Mouse (Mus musculus) activated CD4-positive, CD25-positive, alpha-beta regulatory T cell, adult 4 months (primary cell): ENCODE results near the gene Apln. TPM values are rescaled to one million over a fixed set of nuclear protein-coding genes. Genes with fewer than 3 reads are reported as not detected.
A peak's percentile ranks its signal among the peaks of the same experiment; 100 is the strongest.

Experiments
- ATAC-seq: one replicate; pipeline ENCODE4 v1.8.0; 2017
- polyA plus RNA-seq, 2 experiments: library from polyadenylated mRNA; unstranded; fragments of 100-300 nt; shearing (Covaris generic); gene quantifications; one replicate each; pipeline ENCODE4 v1.2.1; 2017

The Apln gene
- polyA plus RNA-seq, 2 experiments from 2014 or later = 0.21 to 0.57 TPM

DNA sequence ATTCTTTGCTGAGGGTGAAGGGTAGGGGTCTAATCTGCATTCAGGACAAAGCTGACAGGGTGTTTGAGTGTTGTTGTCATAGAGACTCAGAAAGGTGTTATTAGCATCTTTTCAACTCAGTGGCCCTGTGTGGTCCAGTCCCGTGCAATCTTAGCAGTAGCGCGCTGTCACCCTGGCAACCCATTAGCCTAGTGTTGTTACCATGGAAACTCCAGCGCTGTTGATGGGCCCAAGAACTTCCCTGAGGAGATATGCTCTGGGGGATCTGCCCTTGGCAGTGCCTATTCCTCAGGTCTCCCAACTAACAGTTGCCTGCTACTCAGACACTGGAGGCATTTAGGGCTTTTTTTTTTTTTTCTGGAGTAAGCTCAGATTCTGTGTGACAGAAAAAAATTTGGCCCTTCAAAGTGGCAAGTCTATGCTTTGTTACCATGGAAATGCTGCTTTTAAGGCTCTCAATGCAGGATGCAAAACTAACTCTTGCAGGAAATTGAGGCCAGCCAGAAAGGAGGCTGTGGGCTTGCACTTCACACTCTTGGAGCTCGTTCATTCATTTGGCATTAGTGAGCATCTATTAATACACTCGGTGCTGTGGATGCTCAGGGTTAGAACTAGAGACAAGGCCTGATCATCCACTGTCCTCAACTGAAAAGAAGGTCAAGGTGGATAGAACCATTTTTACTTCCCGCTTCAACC lies 17.6 kb downstream of the Apln start:
- no peak for ATAC-seq

DNA sequence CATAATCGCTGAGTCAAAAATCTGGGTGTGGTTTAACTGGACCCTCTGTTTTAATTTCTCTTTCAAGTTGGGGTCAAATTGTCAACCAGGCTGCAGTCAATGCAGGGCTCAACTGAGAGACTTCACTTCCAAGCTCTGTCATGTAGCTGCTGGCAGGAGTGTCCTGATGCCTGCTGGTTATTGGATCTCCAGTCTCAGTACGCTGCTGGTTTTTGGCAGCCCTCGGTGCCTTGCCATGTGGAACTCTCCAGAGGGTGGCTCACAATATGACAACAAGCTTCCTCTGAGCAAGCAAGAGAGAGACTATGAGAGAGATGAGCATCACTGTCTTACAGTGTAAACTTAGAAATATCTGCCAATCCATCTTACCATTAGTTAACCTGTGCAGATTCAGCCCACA lies 23.0 kb downstream of the Apln start:
- ATAC-seq = no peak

DNA sequence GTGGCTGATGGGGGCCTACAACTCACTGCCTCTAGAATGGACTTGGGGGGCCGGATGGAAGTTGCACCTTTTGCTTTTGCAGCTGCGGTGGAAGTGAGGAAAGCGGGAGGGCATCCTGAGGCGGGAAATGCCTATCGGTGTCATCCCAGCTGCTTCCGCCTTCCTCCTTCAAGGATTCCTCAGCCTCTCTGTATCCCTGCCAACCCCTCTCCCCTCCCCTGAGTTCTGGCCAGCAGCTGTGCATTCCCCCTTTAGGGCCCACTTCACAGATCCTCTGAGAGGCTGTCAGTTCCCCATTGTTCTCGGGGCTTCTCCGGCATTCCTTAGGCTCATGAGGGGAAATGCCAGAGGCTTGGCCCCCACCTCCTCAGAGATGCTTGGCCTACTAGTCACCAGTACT lies 28.6 kb downstream of the Apln start:
- ATAC-seq = no peak

DNA sequence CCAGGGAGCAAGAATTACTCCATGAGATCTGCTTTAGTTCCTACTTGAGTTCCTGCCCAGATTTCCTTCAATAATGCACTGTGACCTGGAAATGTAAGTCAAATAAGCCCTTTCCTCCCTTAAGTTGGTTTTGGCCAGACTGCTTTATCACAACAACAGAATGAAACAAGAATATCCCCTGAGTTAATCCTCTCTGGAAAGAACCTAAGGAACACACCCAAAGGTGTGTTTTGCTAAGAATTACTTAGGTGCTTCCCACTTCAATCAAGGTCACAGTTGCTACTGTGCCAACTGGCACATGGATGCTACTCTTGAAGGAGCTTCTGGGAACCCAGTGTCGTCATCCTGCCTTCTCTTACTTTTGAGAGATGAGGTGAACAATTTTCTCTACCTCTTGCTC lies 29.9 kb downstream of the Apln start:
- ATAC-seq = no peak

DNA sequence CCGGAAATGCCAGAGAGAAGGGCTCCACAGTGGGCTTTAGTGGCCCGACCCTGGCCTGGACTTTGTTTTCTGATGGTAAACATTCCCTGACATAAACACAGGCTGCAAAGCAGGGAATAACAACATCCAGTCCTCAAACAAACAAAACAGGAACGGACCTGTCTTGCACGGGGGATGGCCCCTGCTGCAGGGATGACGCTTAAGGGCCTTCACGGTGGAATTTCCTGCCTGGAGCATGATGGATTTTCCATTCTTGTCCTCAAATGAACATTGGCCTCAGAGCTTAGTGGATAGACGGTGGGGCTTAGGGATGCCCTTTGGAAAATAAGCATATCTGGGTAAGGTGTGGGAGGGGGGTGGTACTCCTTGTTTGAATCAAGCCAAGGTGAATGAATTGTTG lies 33.5 kb downstream of the Apln start:
- ATAC-seq = no peak

DNA sequence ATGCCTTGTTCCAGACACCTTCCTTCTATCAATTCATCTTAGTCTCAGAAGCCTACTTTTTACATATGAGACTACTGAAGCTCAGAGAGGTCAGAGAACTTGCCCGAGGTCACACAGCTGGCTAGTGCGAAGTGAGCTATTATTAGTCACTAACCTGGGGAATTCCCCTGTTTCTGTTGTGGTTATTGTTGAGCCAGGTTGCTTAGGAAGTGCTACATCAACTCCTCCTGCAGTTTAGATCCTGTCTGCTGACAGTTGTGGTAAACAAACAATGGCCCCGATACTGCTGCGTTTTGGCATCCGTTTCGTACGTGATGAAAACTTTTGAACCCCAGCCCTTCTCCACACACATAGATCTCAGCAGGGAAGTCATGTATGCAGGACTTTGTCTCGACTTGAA lies 36.2 kb downstream of the Apln start:
- ATAC-seq = peak; percentile 71

DNA sequence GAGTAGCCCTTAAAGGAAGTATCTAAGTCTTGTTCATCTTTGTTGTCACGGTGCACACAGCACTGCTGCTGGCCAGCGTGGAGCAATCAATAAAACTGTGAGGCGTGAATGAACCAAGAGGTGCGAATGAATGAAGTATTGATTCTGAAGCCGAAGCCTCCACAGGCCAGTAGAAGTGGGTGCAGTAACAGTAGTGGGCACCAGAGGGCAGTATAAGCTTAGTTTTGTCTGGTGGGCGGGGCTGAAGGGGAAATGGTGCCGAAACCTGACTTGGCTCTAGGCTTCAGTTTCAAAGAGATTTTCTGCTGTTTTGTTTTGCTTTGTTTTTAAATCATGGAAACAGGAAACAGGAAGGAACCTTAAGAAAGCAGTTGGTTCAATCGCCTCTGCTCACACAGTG lies 42.0 kb downstream of the Apln start:
- peak; percentile 75 for ATAC-seq

DNA sequence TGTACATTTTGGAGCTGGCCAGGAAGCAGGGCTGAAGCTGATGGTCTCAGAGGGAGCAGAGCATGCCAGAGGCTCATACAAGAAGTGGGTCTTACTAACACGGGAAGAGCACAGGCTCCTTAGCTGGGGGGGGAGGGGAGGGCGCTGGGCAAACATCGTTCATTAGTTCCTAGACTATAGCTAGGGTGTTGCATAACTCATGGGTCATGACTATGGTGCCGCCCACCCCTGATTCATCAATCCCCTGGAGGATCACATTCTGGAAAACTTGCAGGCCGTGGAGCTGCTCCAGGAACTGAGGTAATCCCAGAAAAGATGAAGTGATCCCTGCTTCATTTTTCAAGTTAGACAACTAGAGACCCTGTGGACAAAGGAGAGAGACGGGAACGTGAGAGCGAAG lies 46.6 kb downstream of the Apln start:
- ATAC-seq = no peak

DNA sequence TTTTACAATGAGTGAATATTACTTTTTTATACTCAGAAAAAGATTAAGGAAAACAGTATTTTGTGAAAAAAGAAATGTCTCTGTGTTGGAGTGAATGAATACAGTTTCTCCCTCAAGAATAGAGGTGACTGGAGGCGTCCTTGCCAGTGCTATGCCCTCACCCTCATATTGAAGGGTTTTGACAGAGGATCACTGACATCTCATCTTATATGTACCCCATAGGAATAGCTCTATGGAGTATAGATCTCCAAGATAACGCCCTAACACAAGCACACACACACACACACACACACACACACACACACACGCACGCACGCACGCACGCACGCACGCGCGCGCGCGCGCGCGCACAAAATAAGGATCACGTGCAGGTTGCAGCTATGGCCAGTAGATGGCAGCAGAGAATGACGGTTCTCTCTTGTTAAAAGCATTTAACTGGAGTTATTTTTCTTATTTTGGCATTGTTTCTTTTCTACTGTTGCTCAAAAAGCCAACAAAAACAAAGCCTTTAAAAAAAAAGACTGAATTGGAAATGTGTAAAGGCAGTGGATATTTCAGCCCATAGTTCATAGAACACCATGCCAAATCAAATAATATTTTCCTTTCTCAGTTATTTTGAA lies 49.5 kb downstream of the Apln start:
- no peak for ATAC-seq

DNA sequence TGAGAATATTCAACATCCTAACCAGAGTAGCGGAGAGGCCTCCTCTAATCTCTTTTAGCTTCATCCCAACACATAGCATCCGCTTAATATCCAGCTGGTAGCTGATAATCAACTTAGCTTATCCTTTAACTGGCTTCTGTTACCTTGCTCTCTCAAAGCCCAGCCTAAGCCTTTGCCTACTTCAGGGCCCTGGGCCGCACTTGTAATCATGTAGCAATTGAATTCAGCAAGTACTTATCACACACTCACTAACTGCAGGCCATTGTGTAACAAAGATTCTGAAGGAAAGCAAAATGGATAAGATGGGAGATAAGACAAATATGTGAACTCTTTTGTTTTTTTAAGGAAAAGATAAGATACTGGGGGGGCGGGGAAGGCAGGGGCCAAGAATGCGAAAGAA lies 57.6 kb downstream of the Apln start:
- ATAC-seq = no peak

DNA sequence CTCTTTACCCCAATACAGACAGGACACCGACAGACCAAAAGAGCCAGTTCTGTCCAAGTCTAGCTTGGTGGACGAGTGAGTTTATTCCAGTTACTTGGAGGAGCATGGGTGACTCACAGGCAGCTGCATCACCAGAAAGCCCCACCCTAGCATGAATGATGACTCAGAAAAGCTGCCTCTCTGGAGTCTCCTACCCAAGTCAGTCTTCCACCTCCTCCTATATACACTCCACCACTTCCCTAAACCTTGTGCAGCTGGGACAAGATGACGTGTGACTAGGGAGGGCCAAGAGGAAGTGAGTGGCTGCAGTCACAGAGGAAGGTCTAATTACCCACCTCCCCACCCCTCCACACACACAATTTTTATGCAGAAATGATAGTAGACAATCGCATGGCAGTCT lies 58.1 kb downstream of the Apln start:
- ATAC-seq = no peak

Other genes with a start within 250 kb of the Apln start
- gene Smarca1, start 141.9 kb downstream of the Apln start, polyA plus RNA-seq = not detected
- gene Ocrl, start 122.5 kb downstream of the Apln start, polyA plus RNA-seq = 1 to 10 TPM; 4.8 to 5.5 TPM
- under 1 TPM in 1 of 2 experiments, not detected in 1; 0.48 TPM for gene Xpnpep2, start 73.9 kb upstream of the Apln start, polyA plus RNA-seq
- gene Sash3, start 111.6 kb upstream of the Apln start, polyA plus RNA-seq = 100 to 1,000 TPM; 305 to 323 TPM
- gene Zdhhc9, start 174.0 kb upstream of the Apln start, polyA plus RNA-seq = 1 to 10 TPM; 1.4 to 1.7 TPM
- gene Utp14a, start 222.0 kb upstream of the Apln start, polyA plus RNA-seq = 10 to 100 TPM; 26.8 to 29.1 TPM